Mouse (Mus musculus) liver, embryonic 11.5 days (tissue): ENCODE data around the gene Rec8. TPM values are rescaled to one million over a fixed set of nuclear protein-coding genes. Genes with fewer than 3 reads are reported as not detected.
A peak's percentile ranks its signal among the peaks of the same experiment; 100 is the strongest.

Experiments used
- ATAC-seq: fragments of 200-750 bp; cut with Nextera tagmentation; replicated peaks from 2 replicates; pipeline ENCODE4 v1.8.0; 2017; ENCODE audit warnings: moderate number of reproducible peaks, mild to moderate bottlenecking, moderate TSS enrichment, moderate library complexity; ENCODE audit not compliant: low FRiP score
- DNase-seq: peaks from one replicate; pipeline ENCODE4 v3.0.0-alpha.2; 2017; ENCODE audit warnings: low spot score
- H3K27ac ChIP-seq: fragments of 300-500 bp; sonication (generic); 2 replicates; pipeline ENCODE4 v1.5.1; 2014; ENCODE audit warnings: mild to moderate bottlenecking, low read depth, low read length, control low read depth
- H3K27me3 ChIP-seq: fragments of 300-500 bp; sonication (generic); replicated peaks from 2 replicates; pipeline ENCODE4 v1.6.1; 2014; ENCODE audit warnings: low read length, mixed read lengths; ENCODE audit not compliant: control insufficient read depth, insufficient read depth
- H3K36me3 ChIP-seq: fragments of 300-500 bp; sonication (generic); 2 replicates; pipeline ENCODE4 v1.6.1; 2014; ENCODE audit warnings: mild to moderate bottlenecking, low read length, moderate library complexity, mixed read lengths; ENCODE audit not compliant: control insufficient read depth, insufficient read depth
- H3K4me1 ChIP-seq: fragments of 300-500 bp; sonication (generic); replicated peaks from 2 replicates; pipeline ENCODE4 v1.6.1; 2014; ENCODE audit warnings: low read length, mixed read lengths; ENCODE audit not compliant: control insufficient read depth, insufficient read depth
- H3K4me2 ChIP-seq: fragments of 300-500 bp; sonication (generic); 2 replicates; pipeline ENCODE4 v1.6.1; 2014; ENCODE audit warnings: mild to moderate bottlenecking, control low read depth, moderate library complexity
- H3K4me3 ChIP-seq: fragments of 300-500 bp; sonication (generic); 2 replicates; pipeline ENCODE4 v1.5.1; 2014; ENCODE audit warnings: low read depth, low read length, control low read depth
- H3K9ac ChIP-seq: fragments of 300-500 bp; sonication (generic); 2 replicates; pipeline ENCODE4 v1.6.1; 2014; ENCODE audit warnings: low read depth, low read length, control low read depth
- H3K9me3 ChIP-seq: fragments of 300-500 bp; sonication (generic); 2 replicates; pipeline ENCODE4 v1.6.1; 2016; ENCODE audit warnings: low read length, inconsistent platforms, mixed read lengths; ENCODE audit not compliant: control insufficient read depth
- WGBS: fragments of 180-500 bp; shearing (Covaris S2); extraction: QIAGEN DNeasy Blood & Tissue Kit; methylation state at CpG from one replicate; pipeline ENCODE4 v1.1.7; 2014; 5-methylcytosine and 5-hydroxymethylcytosine counted together
- polyA plus RNA-seq: library from polyadenylated mRNA; unstranded; fragments of >200 nt; fragmentation: Nextera tagmentation; extraction: Ambion mirVana; gene quantifications from 2 replicates; pipeline ENCODE4 v1.2.1, GENCODE M21; 2014

Gene Rec8
- polyA plus RNA-seq, 1 experiment from 2014 or later: 5.2 TPM

DNA sequence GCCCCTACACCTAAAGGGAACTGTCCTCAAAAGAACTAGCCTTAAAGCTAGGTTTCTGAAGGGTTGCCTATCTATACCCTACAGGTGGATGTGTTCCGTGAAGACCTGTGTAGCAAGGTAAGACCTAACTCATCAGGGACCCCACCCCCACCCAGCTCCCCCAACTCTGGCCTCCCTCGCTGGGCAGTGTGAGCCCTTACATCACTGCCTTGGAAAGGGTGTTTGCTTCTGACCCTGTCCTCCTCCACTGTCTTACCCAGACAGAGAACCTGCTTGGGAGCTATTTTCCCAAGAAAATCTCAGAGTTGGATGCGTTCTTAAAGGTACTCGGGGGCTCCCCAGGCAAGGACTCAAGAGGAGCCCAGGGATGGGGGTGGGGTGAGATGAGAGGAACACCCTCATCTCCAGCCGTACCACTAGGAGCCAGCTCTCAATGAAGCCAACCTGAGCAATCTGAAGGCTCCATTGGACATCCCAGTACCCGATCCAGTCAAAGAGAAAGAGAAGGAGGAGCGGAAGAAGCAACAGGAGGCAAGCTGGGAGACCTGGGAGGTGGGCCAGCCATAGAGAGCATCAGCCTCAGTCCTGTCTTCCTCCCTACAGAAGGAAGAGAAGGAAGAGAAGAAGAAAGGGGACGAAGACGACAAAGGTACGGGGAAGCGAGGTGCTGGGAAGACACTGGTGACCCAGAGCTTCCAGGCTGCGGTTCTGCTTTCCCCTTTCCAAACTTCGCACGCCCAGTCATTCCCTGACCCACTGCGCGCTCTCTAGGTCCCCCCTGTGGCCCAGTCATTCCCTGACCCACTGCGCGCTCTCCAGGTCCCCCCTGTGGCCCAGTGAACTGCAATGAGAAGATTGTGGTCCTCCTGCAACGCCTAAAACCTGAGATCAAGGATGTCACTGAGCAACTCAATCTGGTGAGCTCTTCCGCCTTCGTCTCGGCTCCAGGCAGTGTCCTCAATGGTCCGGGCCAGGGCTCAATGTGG, 38.0 kb upstream of the Rec8 start:
- H3K36me3 ChIP-seq: peaks cover 13% of the 10 kb centered on the region; the same call in 1 of the 2 replicates
- no peaks in the 10 kb centered on the region for H3K27me3 ChIP-seq
- peak overlapping the region; percentile 35 for H3K27ac ChIP-seq
- ATAC-seq: no peak
- no peak for DNase-seq
- no peak overlapping the region for H3K4me3 ChIP-seq
- H3K9me3 ChIP-seq: no peaks in the 10 kb centered on the region
- peaks cover 28% of the 10 kb centered on the region for H3K4me1 ChIP-seq
- no peak overlapping the region for H3K9ac ChIP-seq
- WGBS: 86% methylated on average over 23 of the region's 23 CpGs
- H3K4me2 ChIP-seq: peak overlapping the region; percentile 77

DNA sequence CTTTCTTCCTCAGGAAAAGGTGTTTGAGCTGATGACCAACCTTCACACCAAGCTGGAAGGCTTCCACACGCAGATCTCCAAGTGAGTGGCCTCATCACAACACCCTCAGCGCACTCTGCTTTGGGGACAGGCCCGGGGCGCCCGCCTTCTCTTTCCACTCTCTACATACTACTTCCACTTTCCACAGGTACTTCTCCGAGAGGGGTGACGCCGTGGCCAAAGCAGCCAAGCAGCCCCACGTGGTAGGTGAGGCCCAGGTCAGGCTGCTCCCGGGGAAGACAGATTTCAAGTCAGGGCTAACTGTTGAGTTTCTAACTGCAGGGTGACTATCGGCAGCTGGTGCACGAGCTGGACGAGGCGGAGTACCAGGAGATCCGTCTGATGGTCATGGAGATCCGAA, 37.1 kb upstream of the Rec8 start:
- WGBS: 86% methylated on average over 16 of the region's 16 CpGs
- Histone ChIP-seq H3K4me2 (no peak overlapping the region), H3K27me3 (no peaks in the 10 kb centered on the region), H3K9ac (no peak overlapping the region), H3K4me1 (peaks cover 29% of the 10 kb centered on the region), H3K36me3 (peaks cover 13% of the 10 kb centered on the region; the same call in 1 of the 2 replicates), H3K9me3 (no peaks in the 10 kb centered on the region), H3K27ac (no peak overlapping the region), H3K4me3 (no peak overlapping the region)
- no peak for ATAC-seq
- no peak for DNase-seq

DNA sequence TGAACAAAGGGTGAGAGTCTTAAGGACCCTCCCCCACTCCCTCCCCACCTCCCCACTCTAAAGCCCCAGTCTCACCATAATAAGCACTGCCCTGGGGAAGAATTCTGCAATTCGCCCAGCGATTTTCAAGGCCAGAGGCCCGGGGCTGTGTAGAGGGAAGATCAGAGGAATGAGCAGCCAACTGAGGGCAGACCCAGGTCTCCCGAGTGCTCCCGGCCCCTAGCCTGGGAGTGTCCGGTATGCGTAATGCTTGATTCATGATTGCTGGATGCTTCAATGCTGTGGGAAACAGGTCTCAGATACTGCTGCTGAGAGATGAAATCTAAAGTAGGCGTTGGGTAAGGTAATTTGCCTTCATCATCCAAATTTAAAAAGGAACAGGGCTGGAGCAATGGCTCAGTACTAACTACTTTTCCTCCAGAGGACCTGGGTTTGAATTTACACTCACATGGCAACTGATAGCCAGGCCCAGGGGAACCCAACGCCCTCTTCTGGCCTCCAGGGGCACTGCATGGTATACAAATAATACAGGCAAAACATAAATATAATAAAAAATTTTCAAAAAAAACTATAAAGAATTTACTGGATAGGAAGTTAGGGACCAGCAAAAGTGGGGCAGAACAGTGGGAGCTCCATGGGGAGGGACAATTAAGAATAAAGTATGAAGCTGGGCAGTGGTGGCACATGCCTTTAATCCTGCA, 35.7 kb upstream of the Rec8 start:
- Histone ChIP-seq H3K9me3 (no peaks in the 10 kb centered on the region), H3K27ac (no peak overlapping the region; the same call in 1 of the 2 replicates), H3K36me3 (peaks cover 13% of the 10 kb centered on the region; the same call in 1 of the 2 replicates), H3K9ac (no peak overlapping the region), H3K4me1 (peaks cover 40% of the 10 kb centered on the region), H3K4me3 (no peak overlapping the region), H3K4me2 (no peak overlapping the region), H3K27me3 (no peaks in the 10 kb centered on the region)
- 80% methylated on average over 9 of the region's 9 CpGs for WGBS
- ATAC-seq (no peak), DNase-seq (no peak)

DNA sequence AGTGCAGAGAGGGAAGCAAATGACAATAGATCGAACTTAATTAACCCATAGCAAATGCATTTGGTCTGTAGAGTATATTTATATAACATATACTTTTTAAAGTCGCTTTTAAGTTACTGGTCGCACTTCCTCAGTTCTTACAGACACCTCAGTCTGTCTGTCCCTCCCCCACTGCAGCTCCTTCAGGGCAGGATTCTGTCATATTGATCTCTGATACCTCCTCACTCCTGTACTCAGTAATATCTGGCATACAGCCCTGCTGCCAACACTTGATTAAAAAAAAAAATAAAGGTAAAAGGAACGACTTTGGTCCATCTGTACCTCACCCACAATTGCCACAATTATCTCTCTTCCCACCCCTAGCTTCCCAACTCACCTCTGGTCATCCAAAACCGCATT, 33.5 kb upstream of the Rec8 start:
- peak overlapping the region; percentile 98 for H3K27ac ChIP-seq
- no peak for ATAC-seq
- WGBS: 30% methylated on average over 5 of the region's 5 CpGs
- peaks cover 37% of the 10 kb centered on the region for H3K4me1 ChIP-seq
- peak overlapping the region; percentile 68 for H3K4me3 ChIP-seq
- peak overlapping the region; percentile 71 for H3K9ac ChIP-seq
- no peaks in the 10 kb centered on the region for H3K27me3 ChIP-seq
- no peaks in the 10 kb centered on the region for H3K9me3 ChIP-seq
- H3K36me3 ChIP-seq: peaks cover 15% of the 10 kb centered on the region; the same call in 1 of the 2 replicates
- no peak for DNase-seq
- H3K4me2 ChIP-seq: peak overlapping the region; percentile 94

DNA sequence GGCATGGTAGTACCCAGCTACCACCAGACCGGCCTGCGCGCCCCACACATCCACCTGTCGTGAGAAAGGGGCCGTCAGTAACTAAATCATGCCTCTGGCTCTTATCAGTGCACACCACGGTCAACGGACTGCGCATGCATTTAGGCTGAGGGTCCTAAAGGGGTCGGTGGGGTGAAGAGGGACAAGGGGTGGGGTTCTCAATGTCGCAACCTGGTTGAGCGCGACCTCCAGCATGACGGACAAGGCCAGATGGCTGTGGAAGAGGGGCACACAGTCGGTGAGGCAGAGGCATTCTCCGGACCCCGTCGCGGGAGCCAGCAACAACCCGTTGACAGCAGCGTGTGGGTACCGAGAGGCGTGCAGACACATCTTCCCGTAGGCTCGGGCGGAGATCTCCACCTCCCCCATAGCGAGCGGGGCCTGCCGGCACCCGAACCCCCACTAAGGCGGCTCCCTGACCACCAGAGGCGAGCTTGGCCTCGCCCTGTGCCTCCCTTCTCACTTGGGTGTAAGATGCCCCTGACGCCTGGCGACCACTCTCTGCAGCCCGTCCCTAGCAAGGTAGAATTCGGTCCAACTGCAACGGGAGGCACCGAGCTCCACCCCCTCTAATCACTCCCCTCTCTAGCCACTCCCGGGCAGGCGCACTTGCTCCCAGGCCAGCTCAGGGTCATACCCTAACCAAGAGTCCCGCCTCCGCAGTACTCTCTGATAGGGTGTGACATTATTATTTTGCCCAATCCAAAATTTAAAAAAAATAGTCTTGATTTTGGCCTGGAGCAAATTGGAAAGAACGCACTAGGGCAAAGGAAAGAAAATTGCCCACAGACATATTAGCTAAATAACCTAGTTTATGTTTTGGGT, 32.9 kb upstream of the Rec8 start, which contains the start of gene Emc9:
TSS of gene Emc9 (minus strand) at position 601 of the 864 bp plus-strand sequence.
- DNase-seq: peak; percentile 83
- peak within 1 kb of the TSS; percentile 98 for H3K27ac ChIP-seq
- peaks cover 15% of the 10 kb centered on the region; the same call in 1 of the 2 replicates for H3K36me3 ChIP-seq
- H3K4me1 ChIP-seq: peaks cover 36% of the 10 kb centered on the region
- H3K4me2 ChIP-seq: peak within 1 kb of the TSS; percentile 94
- H3K9me3 ChIP-seq: no peaks in the 10 kb centered on the region
- H3K27me3 ChIP-seq: no peaks in the 10 kb centered on the region
- peak within 1 kb of the TSS; percentile 71 for H3K9ac ChIP-seq
- H3K4me3 ChIP-seq: peak within 1 kb of the TSS; percentile 68
- ATAC-seq: peak; percentile 94
- 2% methylated on average over 43 of the region's 43 CpGs for WGBS

DNA sequence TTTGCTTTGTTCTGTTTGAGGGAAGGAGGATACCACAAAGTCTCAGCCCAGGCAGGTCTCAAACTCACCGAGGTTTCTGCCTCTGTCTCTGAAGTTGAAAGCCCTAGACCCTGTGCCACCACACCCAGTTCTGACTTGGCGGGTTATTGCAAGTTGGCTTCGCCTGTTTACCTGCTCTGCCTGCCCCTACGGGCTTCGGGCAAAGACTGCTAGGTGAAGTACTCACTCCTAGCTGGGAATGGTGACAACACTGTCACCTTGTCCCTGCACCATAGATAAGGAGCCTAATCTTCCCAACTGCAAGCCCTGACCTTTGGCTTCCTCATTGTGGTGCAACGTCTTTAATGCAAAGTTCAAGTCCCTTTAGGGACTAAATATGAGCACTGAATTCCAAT, 32.3 kb upstream of the Rec8 start:
- H3K9ac ChIP-seq: peak overlapping the region; percentile 56
- no peaks in the 10 kb centered on the region for H3K27me3 ChIP-seq
- WGBS: 22% methylated on average over 6 of the region's 6 CpGs
- DNase-seq: no peak
- H3K36me3 ChIP-seq: peaks cover 13% of the 10 kb centered on the region; the same call in 1 of the 2 replicates
- no peaks in the 10 kb centered on the region for H3K9me3 ChIP-seq
- peaks cover 40% of the 10 kb centered on the region for H3K4me1 ChIP-seq
- ATAC-seq: peak; percentile 63
- peak overlapping the region; percentile 98 for H3K27ac ChIP-seq
- H3K4me2 ChIP-seq: peak overlapping the region; percentile 94
- peak overlapping the region; percentile 28 for H3K4me3 ChIP-seq

DNA sequence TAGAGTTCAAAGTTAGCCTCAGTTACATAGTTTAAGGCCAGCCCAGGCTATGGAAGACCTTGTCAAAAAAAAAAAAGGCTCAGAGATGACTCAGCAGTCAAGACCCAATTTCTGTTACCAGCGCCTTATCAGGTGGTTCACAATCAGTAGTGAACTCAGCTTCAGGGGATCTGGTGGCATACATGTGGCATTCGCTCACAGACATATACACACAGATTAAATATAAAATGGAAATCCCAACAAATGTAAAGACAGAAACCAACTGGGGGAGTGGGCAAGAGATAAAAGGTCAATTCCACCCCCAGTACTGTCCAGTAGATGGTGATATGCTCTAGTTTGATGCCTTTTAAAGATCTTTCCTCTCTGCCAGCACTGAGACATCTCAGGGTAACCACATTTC, 31.7 kb upstream of the Rec8 start:
- 38% methylated on average over 2 of the region's 2 CpGs for WGBS
- DNase-seq: no peak
- peak; percentile 49 for ATAC-seq
- Histone ChIP-seq H3K4me3 (peak overlapping the region; percentile 28; the same call in 1 of the 2 replicates), H3K4me1 (peaks cover 40% of the 10 kb centered on the region), H3K27me3 (no peaks in the 10 kb centered on the region), H3K9me3 (no peaks in the 10 kb centered on the region), H3K27ac (peak overlapping the region; percentile 98), H3K9ac (peak overlapping the region; percentile 56), H3K4me2 (peak overlapping the region; percentile 94), H3K36me3 (peaks cover 10% of the 10 kb centered on the region; the same call in 1 of the 2 replicates)

DNA sequence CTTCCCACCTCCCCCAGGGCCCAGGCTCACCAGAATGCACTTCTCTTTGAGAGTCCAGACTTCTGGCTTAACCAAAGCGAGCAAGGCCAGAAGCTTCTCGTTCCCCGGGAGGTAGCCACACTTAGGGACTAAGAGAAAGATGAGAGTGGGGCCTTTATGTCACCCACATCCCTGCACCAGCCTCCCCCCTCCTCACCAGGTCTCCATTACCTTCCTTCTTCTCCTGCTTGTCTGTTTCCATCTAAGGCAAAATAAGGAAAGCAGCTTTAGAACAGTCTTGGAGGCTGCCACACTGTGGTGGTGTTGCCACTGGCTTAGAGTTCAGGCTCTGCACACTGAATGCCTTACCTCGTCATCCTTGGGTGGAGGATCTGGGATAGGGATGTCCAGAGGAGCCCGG, 28.6 kb upstream of the Rec8 start:
- 88% methylated on average over 5 of the region's 5 CpGs for WGBS
- DNase-seq (no peak), ATAC-seq (no peak)
- Histone ChIP-seq H3K4me2 (no peak overlapping the region), H3K27me3 (no peaks in the 10 kb centered on the region), H3K9ac (no peak overlapping the region), H3K36me3 (peaks cover 2% of the 10 kb centered on the region; the same call in 1 of the 2 replicates), H3K4me3 (no peak overlapping the region), H3K4me1 (peaks cover 43% of the 10 kb centered on the region), H3K9me3 (no peaks in the 10 kb centered on the region), H3K27ac (no peak overlapping the region)
